Mouse (Mus musculus) ES-Bruce4 (cell line): ENCODE data around the gene Csrnp1.

Source experiments
- CTCF ChIP-seq: IDR thresholded peaks from one replicate; pipeline ENCODE4 v1.8.1; 2011; ENCODE audit warnings: low read depth, low read length
- EP300 ChIP-seq: IDR thresholded peaks from 2 replicates; pipeline ENCODE4 v1.6.1; 2011; ENCODE audit warnings: low read depth, low read length; ENCODE audit not compliant: insufficient read depth
- POLR2A ChIP-seq: IDR thresholded peaks from one replicate; pipeline ENCODE4 v1.8.1; 2011; ENCODE audit warnings: low read length; ENCODE audit not compliant: insufficient read depth

DNA sequence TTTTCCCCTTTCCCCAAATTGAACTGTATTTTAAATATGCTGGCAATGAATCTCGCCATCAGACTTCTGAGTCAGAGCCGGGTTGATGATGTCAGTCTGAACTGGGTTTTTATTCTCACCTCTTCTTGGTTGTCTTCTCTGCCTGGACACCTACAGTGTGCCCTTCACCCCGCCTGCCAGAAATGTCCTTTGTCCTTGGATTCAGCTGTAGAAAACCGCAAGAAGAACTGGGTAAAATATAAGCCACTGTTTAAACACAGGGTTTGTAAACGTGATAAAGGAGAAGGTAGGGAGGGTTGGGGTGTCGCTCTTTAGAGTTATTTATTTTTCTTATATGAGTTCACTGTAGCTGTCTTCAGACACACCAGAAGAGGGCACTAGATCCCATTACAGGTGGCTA is 48.3 kb upstream of the Csrnp1 start:
- TF ChIP-seq EP300 (no peak), CTCF (no peak), POLR2A (no peak)
